Mouse (Mus musculus) small intestine, adult 2 months (tissue): ENCODE measurements around the gene Azin2. TPM values are rescaled to one million over a fixed set of nuclear protein-coding genes. Genes with fewer than 3 reads are reported as not detected.

Experiments used
- H3K27ac ChIP-seq: fragments of 200-500 bp; 2 replicates; pipeline ENCODE4 v1.5.1; 2012; ENCODE audit warnings: low read depth, low read length, control low read depth, inconsistent platforms; ENCODE audit not compliant: insufficient read depth
- H3K27me3 ChIP-seq: fragments of 200-500 bp; 2 replicates; pipeline ENCODE4 v1.6.1; 2012; ENCODE audit warnings: mild to moderate bottlenecking, moderate library complexity, low read length, inconsistent platforms; ENCODE audit not compliant: control insufficient read depth, insufficient read depth
- H3K36me3 ChIP-seq: fragments of 200-500 bp; 2 replicates; pipeline ENCODE4 v1.6.1; 2012; ENCODE audit warnings: mild to moderate bottlenecking, low read length, control low read depth, inconsistent platforms; ENCODE audit not compliant: control insufficient read depth, insufficient read depth
- H3K4me1 ChIP-seq: fragments of 200-500 bp; 2 replicates; pipeline ENCODE4 v1.6.1; 2012; ENCODE audit warnings: low read length, inconsistent platforms, mixed read lengths; ENCODE audit not compliant: control insufficient read depth, insufficient read depth, insufficient read length
- H3K4me3 ChIP-seq: fragments of 200-500 bp; 2 replicates; pipeline ENCODE4 v1.5.1; 2012; ENCODE audit warnings: low read depth, mild to moderate bottlenecking, control low read depth, inconsistent platforms, low read length, moderate library complexity
- CTCF ChIP-seq: fragments of 200-500 bp; IDR thresholded peaks from 2 replicates; pipeline ENCODE4 v1.5.1; 2012; ENCODE audit warnings: low read depth, mild to moderate bottlenecking, control low read depth, inconsistent platforms, low read length, moderate library complexity, mixed read lengths; ENCODE audit not compliant: insufficient replicate concordance, insufficient read length; ENCODE audit errors: extremely low read depth
- POLR2A ChIP-seq: fragments of 200-500 bp; IDR thresholded peaks from 2 replicates; pipeline ENCODE4 v1.6.1; 2012; ENCODE audit warnings: low read depth, mild to moderate bottlenecking, control low read depth, inconsistent platforms, low read length, moderate library complexity
- WGBS: fragments of 180-500 bp; shearing (Covaris S2); methylation state at CpG from one replicate; pipeline ENCODE4 v1.1.7; 2018; 5-methylcytosine and 5-hydroxymethylcytosine counted together
- polyA plus RNA-seq: library from polyadenylated mRNA; depleted of rRNA; stranded (reverse); fragments of >200 nt; gene quantifications from 2 replicates; pipeline ENCODE4 v1.2.3, GENCODE M21; 2012

Gene Azin2
- polyA plus RNA-seq, 1 experiment = 3.2 TPM

GRCm38 (mm10) chr4:128907238-128907968, 54.8 kb downstream of the Azin2 start:
- H3K27ac ChIP-seq = no peak overlapping the region
- peaks cover 2% of the 10 kb centered on the region; the same call in 1 of the 2 replicates for H3K4me1 ChIP-seq
- no peak overlapping the region for H3K4me3 ChIP-seq
- TF ChIP-seq CTCF = no peak
- TF ChIP-seq POLR2A = no peak
- WGBS = 47% methylated on average over 12 of the region's 12 CpGs
- peaks cover 3% of the 10 kb centered on the region; the same call in 1 of the 2 replicates for H3K36me3 ChIP-seq
- H3K27me3 ChIP-seq = no peaks in the 10 kb centered on the region

- Histone ChIP-seq H3K4me1 (no peaks in the 10 kb centered on the region), H3K4me3 (no peak overlapping the region), H3K27ac (no peak overlapping the region), H3K36me3 (peaks cover 3% of the 10 kb centered on the region; the same call in 1 of the 2 replicates), H3K27me3 (no peaks in the 10 kb centered on the region)
- TF ChIP-seq CTCF = no peak
- no peak for TF ChIP-seq POLR2A
- WGBS = 79% methylated on average over 8 of the region's 8 CpGs
These were observed 55.5 kb downstream of the Azin2 start for GRCm38 (mm10) chr4:128906757-128907156.

- Histone ChIP-seq H3K4me3 (no peak overlapping the region), H3K36me3 (peaks cover 3% of the 10 kb centered on the region; the same call in 1 of the 2 replicates), H3K27ac (no peak overlapping the region), H3K27me3 (no peaks in the 10 kb centered on the region), H3K4me1 (no peaks in the 10 kb centered on the region)
- TF ChIP-seq CTCF = no peak
- no peak for TF ChIP-seq POLR2A
- 52% methylated on average over 8 of the region's 8 CpGs for WGBS
These were observed 57.0 kb downstream of the Azin2 start for GRCm38 (mm10) chr4:128905251-128905650.

DNA sequence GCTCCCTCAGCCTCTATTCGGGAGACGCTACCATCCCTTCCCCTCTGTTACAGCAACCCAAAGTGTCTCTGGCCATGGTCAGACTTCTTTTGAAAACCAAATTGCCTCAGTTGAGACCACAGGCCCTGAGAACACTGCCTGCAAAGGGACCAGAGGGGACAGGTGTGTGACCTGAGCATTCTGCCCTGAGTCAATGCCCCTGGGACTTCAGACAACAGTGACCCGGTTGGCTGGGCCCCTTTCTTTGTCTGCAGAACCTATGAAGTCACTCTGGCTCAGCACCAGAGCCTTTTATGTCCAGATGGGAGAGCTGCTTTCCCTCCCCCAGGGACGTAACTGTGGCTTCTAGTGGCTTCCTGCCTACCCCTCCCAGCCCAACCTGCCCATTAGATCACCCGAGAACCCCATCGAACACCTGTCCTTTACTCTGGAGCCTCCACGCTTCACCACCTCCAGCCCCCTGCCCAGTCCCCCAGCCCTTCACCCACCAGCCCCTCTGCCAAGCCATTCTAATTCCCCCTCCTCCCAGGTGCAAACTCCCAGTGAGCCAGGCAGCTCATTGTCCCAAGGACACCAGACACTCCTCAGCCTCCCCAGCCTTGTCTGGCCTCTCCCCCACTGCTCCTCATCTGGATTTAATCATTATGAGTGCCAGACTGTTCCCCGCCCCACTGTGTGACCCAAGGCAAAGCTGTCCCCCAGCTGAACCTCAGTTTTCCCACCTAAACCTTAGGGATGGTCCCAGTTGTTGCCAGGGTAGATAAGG, 58.0 kb downstream of the Azin2 start:
- no peaks in the 10 kb centered on the region for H3K4me1 ChIP-seq
- TF ChIP-seq CTCF = no peak
- no peak for TF ChIP-seq POLR2A
- WGBS = 77% methylated on average over 8 of the region's 8 CpGs
- no peaks in the 10 kb centered on the region for H3K27me3 ChIP-seq
- peaks cover 3% of the 10 kb centered on the region; the same call in 1 of the 2 replicates for H3K36me3 ChIP-seq
- no peak overlapping the region for H3K27ac ChIP-seq
- no peak overlapping the region for H3K4me3 ChIP-seq

GRCm38 (mm10) chr4:128902390-128902789, 59.9 kb downstream of the Azin2 start:
- Histone ChIP-seq H3K4me1 (no peaks in the 10 kb centered on the region), H3K4me3 (no peak overlapping the region), H3K27me3 (no peaks in the 10 kb centered on the region), H3K36me3 (peaks cover 3% of the 10 kb centered on the region; the same call in 1 of the 2 replicates), H3K27ac (no peak overlapping the region)
- WGBS = 80% methylated on average over 8 of the region's 8 CpGs
- TF ChIP-seq CTCF (no peak), POLR2A (no peak)

DNA sequence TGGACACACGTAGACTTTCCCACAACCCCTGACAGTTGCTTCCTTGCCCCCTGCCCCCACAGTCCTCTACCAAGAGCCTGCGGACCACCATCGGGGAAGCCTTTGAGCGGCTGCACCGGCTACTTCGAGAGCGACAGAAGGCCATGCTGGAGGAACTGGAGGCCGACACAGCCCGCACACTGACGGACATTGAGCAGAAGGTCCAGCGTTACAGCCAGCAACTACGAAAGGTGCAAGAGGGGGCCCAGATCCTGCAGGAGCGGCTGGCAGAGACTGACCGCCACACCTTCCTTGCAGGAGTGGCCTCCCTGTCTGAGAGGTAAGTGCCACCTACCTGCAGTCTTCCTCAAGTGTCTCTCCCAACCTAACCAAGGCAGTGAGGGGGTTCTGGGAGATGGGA, 61.8 kb downstream of the Azin2 start:
- H3K4me3 ChIP-seq = no peak overlapping the region
- TF ChIP-seq CTCF (no peak), POLR2A (no peak)
- WGBS = 91% methylated on average over 14 of the region's 14 CpGs
- H3K36me3 ChIP-seq = peaks cover 3% of the 10 kb centered on the region; the same call in 1 of the 2 replicates
- H3K4me1 ChIP-seq = no peaks in the 10 kb centered on the region
- no peak overlapping the region for H3K27ac ChIP-seq
- H3K27me3 ChIP-seq = no peaks in the 10 kb centered on the region

DNA sequence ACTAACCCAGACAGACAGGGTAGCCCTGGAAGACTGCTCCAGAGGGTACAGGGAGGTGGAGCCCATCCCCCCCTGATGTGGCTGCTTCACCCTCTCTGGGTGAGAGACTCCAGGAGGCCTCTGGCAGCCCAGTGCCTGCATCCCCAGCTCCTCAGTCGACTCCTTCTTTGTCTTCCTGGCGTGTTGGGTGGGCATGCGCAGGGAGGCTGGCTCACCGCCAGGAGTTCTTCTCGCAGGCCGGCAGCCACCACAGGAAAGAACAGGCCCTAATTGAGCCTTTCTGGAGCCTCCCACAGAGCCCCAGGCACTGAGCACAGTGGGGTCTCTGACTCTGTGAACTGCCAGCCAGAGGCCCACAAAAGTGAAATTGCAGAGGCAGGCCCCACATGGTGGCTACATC, 62.9 kb downstream of the Azin2 start:
- 22% methylated on average over 6 of the region's 6 CpGs for WGBS
- Histone ChIP-seq H3K4me1 (no peaks in the 10 kb centered on the region), H3K36me3 (peaks cover 3% of the 10 kb centered on the region; the same call in 1 of the 2 replicates), H3K4me3 (no peak overlapping the region), H3K27me3 (no peaks in the 10 kb centered on the region), H3K27ac (no peak overlapping the region)
- TF ChIP-seq POLR2A = no peak
